Mouse (Mus musculus): ENCODE results near the gene Selp. TPM values are rescaled to one million over a fixed set of nuclear protein-coding genes. Genes with fewer than 3 reads are reported as not detected.

The Selp gene
- polyA plus RNA-seq, 1 experiment from 2014 or later: 0.53 TPM

DNA sequence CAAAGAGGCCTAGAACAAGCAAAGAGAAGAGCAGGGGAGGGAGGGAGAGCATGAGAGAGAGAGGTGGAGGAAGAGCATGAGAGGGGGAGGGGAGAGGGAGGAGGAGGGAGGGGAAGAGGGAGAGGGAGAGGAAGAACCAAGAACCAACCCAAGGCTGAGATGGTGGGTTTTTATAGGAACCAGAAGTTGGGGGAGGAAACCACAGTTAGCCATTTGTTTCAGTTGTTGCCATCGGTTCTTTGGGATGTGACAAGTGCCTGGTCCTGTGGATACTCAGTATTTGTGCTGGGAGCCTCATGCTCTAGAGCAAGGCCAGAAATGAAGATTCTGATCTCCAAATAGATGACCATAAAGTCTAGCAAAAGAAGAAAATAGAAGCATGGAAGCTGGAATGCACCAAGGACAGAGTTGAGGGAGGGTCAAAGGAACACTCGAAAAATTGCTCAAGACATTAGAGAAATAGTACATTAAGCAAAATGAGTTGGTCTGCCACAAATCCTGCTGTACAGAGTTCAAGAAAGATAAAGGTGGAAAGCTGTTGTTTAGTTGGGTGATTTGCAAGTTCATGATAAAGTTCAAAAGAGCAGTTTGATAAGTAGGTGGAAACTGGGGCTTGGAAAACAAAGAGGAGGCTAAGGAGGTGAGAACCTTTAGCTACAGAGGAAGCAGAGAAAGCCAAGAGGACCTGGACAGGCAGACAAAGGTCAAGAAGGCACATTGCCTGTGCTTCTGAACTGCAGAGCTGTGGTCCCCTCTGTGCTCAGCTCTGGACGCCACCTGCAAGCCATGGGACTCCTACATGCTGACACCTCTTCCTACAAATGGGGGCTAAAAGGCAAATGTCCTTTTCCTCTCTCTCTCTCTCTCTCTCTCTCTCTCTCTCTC lies 5.1 kb downstream of the Selp start:
- H3K27me3 ChIP-seq (ENCODE audit: control insufficient read depth, insufficient read depth, low read length): no peaks in the 10 kb centered on the region
- H3K36me3 ChIP-seq (ENCODE audit: control insufficient read depth, insufficient read depth, low read length): no peaks in the 10 kb centered on the region
- H3K27ac ChIP-seq (replicated peaks in 1 of 2; ENCODE audit: control insufficient read depth in 1 of 2, insufficient read depth in 1 of 2, low read depth in 2 of 2, low read length in 2 of 2): no peak overlapping the region
- no peak overlapping the region for H3K9ac ChIP-seq (ENCODE audit: low read length)
- H3K4me1 ChIP-seq (ENCODE audit: control insufficient read depth in 2 of 2, insufficient read depth in 2 of 2, low read length in 2 of 2): no peaks in the 10 kb centered on the region; a peak in 1 of 4 replicates
- H3K4me2 ChIP-seq (ENCODE audit: low read length): no peak overlapping the region
- H3K9me3 ChIP-seq (ENCODE audit: control insufficient read depth, low read length): no peaks in the 10 kb centered on the region
- WGBS: 51% methylated on average over 3 of the region's 3 CpGs
- no peak overlapping the region for H3K4me3 ChIP-seq (ENCODE audit: control insufficient read depth in 1 of 2, insufficient read depth in 1 of 2, low read depth in 1 of 2, low read length in 2 of 2)
- no peak for ATAC-seq (ENCODE audit: insufficient number of reproducible peaks, insufficient read depth, low FRiP score, low read depth)

DNA sequence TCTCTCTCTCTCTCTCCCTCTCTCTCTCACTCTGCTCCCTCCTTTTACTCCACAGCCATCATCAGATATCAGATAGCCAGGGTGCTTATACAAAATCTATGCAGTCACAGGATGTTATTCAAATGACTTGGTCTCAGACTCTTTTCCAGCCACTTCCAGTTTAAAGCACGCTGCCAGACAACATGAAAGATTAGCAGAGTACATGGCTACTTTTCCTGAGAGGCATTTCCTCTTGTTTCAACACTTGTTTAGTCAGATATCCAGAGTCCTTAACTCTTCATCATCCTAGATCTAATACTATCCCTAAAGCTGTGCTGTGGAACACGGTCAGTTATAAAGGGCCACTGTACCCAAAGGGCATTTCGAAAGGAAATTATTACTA lies 5.7 kb downstream of the Selp start:
- no peak for ATAC-seq (ENCODE audit: insufficient number of reproducible peaks, insufficient read depth, low FRiP score, low read depth)
- Histone ChIP-seq H3K4me3 (ENCODE audit: control insufficient read depth in 1 of 2, insufficient read depth in 1 of 2, low read depth in 1 of 2, low read length in 2 of 2) (no peak overlapping the region), H3K4me2 (ENCODE audit: low read length) (no peak overlapping the region), H3K27me3 (ENCODE audit: control insufficient read depth, insufficient read depth, low read length) (no peaks in the 10 kb centered on the region), H3K36me3 (ENCODE audit: control insufficient read depth, insufficient read depth, low read length) (no peaks in the 10 kb centered on the region), H3K9me3 (ENCODE audit: control insufficient read depth, low read length) (no peaks in the 10 kb centered on the region), H3K9ac (ENCODE audit: low read length) (no peak overlapping the region), H3K4me1 (ENCODE audit: control insufficient read depth in 2 of 2, insufficient read depth in 2 of 2, low read length in 2 of 2) (no peaks in the 10 kb centered on the region; a peak in 1 of 4 replicates), H3K27ac (replicated peaks in 1 of 2; ENCODE audit: control insufficient read depth in 1 of 2, insufficient read depth in 1 of 2, low read depth in 2 of 2, low read length in 2 of 2) (no peak overlapping the region)
- 64% methylated on average over 3 of the region's 3 CpGs for WGBS

DNA sequence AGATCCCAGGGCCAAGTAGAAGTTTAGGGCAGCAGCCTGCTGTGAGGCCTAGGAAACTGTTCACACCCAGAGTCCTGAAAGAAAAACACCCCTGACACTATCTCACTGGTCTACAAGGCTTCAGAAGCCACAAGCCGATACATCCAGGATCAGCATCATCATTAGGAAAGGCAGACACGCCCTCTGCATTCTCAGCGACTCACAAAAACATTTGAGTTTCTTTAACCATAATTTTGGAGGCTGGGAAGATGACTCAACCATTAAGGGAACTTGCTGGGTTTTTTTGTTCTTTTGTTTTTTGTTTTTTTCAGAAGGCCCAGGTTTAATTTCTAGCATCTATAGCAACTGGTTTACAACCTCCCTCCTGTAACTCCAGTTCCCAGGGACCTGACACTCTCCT lies 8.8 kb downstream of the Selp start:
- H3K4me3 ChIP-seq (ENCODE audit: control insufficient read depth in 1 of 2, insufficient read depth in 1 of 2, low read depth in 1 of 2, low read length in 2 of 2): no peak overlapping the region
- 49% methylated on average over 3 of the region's 3 CpGs for WGBS
- H3K9ac ChIP-seq (ENCODE audit: low read length): no peak overlapping the region
- H3K36me3 ChIP-seq (ENCODE audit: control insufficient read depth, insufficient read depth, low read length): no peaks in the 10 kb centered on the region
- H3K4me1 ChIP-seq (ENCODE audit: control insufficient read depth in 2 of 2, insufficient read depth in 2 of 2, low read length in 2 of 2): no peaks in the 10 kb centered on the region; a peak in 1 of 4 replicates
- no peaks in the 10 kb centered on the region for H3K9me3 ChIP-seq (ENCODE audit: control insufficient read depth, low read length)
- no peak for ATAC-seq (ENCODE audit: insufficient number of reproducible peaks, insufficient read depth, low FRiP score, low read depth)
- H3K27me3 ChIP-seq (ENCODE audit: control insufficient read depth, insufficient read depth, low read length): no peaks in the 10 kb centered on the region
- H3K27ac ChIP-seq (replicated peaks in 1 of 2; ENCODE audit: control insufficient read depth in 1 of 2, insufficient read depth in 1 of 2, low read depth in 2 of 2, low read length in 2 of 2): no peak overlapping the region
- H3K4me2 ChIP-seq (ENCODE audit: low read length): no peak overlapping the region

DNA sequence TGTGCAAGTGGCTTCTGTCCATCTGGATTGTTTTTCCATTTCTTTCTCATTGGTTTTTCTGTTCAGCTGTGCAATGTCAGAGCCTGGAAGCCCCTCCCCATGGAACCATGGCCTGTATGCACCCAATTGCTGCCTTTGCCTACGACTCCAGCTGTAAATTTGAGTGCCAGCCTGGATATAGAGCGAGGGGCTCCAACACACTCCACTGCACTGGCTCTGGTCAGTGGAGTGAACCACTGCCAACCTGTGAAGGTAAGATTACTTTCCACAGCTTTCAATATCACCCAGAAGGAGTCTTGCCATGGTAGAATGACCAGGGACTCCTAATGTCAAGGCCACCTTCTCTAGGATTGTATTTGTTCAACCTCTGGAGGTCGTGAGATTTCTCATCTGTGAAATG lies 14.9 kb downstream of the Selp start:
- H3K36me3 ChIP-seq (ENCODE audit: control insufficient read depth, insufficient read depth, low read length): no peaks in the 10 kb centered on the region
- no peak overlapping the region for H3K27ac ChIP-seq (replicated peaks in 1 of 2; ENCODE audit: control insufficient read depth in 1 of 2, insufficient read depth in 1 of 2, low read depth in 2 of 2, low read length in 2 of 2)
- no peak overlapping the region for H3K4me2 ChIP-seq (ENCODE audit: low read length)
- H3K4me3 ChIP-seq (ENCODE audit: control insufficient read depth in 1 of 2, insufficient read depth in 1 of 2, low read depth in 1 of 2, low read length in 2 of 2): no peak overlapping the region
- H3K9me3 ChIP-seq (ENCODE audit: control insufficient read depth, low read length): no peaks in the 10 kb centered on the region
- WGBS: 74% methylated on average over 3 of the region's 3 CpGs
- no peaks in the 10 kb centered on the region for H3K27me3 ChIP-seq (ENCODE audit: control insufficient read depth, insufficient read depth, low read length)
- no peak for ATAC-seq (ENCODE audit: insufficient number of reproducible peaks, insufficient read depth, low FRiP score, low read depth)
- no peak overlapping the region for H3K9ac ChIP-seq (ENCODE audit: low read length)
- no peaks in the 10 kb centered on the region for H3K4me1 ChIP-seq (ENCODE audit: control insufficient read depth in 2 of 2, insufficient read depth in 2 of 2, low read length in 2 of 2)

DNA sequence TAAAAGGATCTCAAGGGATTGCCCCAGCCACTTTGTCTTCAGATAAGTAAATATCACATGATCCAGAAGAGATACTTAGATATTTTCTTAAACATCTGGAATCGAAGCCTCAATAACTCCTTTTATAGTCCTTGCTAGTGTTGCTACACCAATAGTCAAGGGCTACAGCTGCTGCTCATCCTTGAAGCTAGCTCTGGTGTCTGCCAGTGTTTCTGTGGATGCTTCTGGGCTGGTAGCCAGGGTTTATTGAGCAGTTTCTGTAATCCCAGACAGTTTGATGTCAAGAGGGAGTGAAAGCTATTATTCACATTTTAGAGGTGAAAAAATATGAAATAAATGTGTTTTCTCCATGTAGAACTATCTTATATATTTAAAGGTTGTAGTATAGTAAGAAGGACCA lies 17.5 kb downstream of the Selp start:
- 61% methylated on average over 1 of the region's 1 CpGs for WGBS
- Histone ChIP-seq H3K9me3 (ENCODE audit: control insufficient read depth, low read length) (no peaks in the 10 kb centered on the region), H3K4me3 (ENCODE audit: control insufficient read depth in 1 of 2, insufficient read depth in 1 of 2, low read depth in 1 of 2, low read length in 2 of 2) (no peak overlapping the region), H3K4me2 (ENCODE audit: low read length) (no peak overlapping the region), H3K36me3 (ENCODE audit: control insufficient read depth, insufficient read depth, low read length) (no peaks in the 10 kb centered on the region), H3K27ac (replicated peaks in 1 of 2; ENCODE audit: control insufficient read depth in 1 of 2, insufficient read depth in 1 of 2, low read depth in 2 of 2, low read length in 2 of 2) (no peak overlapping the region), H3K4me1 (ENCODE audit: control insufficient read depth in 2 of 2, insufficient read depth in 2 of 2, low read length in 2 of 2) (0 out of 4 replicates have a peak, but pooled peaks cover 0 to 3% of the 10 kb centered on the region in 2 experiments), H3K9ac (ENCODE audit: low read length) (no peak overlapping the region), H3K27me3 (ENCODE audit: control insufficient read depth, insufficient read depth, low read length) (no peaks in the 10 kb centered on the region)
- no peak for ATAC-seq (ENCODE audit: insufficient number of reproducible peaks, insufficient read depth, low FRiP score, low read depth)

DNA sequence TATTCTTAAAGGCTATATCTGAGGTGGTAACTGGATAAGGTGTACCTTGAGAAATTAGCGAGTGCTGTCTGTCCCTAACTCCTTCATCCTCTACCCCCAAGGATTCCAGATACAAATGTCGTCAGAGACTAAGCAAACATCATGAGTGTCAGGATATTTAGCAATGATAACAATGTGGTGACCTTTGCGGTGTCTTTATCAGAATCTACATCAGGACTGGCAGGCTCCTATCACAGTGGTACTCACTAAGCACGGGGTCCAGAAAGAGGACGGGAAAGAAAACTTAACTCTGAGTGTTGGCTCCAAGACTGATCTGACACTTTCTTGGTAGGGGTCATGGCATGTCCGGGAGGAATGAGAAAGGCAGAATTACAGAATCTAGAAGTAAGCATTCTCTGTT lies 19.0 kb downstream of the Selp start:
- no peak for ATAC-seq (ENCODE audit: insufficient number of reproducible peaks, insufficient read depth, low FRiP score, low read depth)
- H3K4me3 ChIP-seq (ENCODE audit: control insufficient read depth in 1 of 2, insufficient read depth in 1 of 2, low read depth in 1 of 2, low read length in 2 of 2): no peak overlapping the region
- H3K36me3 ChIP-seq (ENCODE audit: control insufficient read depth, insufficient read depth, low read length): no peaks in the 10 kb centered on the region
- no peaks in the 10 kb centered on the region for H3K27me3 ChIP-seq (ENCODE audit: control insufficient read depth, insufficient read depth, low read length)
- 53% methylated on average over 6 of the region's 6 CpGs for WGBS
- H3K4me1 ChIP-seq (ENCODE audit: control insufficient read depth in 2 of 2, insufficient read depth in 2 of 2, low read length in 2 of 2): 0 out of 4 replicates have a peak, but pooled peaks cover 0 to 3% of the 10 kb centered on the region in 2 experiments
- no peak overlapping the region for H3K4me2 ChIP-seq (ENCODE audit: low read length)
- H3K9me3 ChIP-seq (ENCODE audit: control insufficient read depth, low read length): no peaks in the 10 kb centered on the region
- no peak overlapping the region for H3K27ac ChIP-seq (replicated peaks in 1 of 2; ENCODE audit: control insufficient read depth in 1 of 2, insufficient read depth in 1 of 2, low read depth in 2 of 2, low read length in 2 of 2)
- no peak overlapping the region for H3K9ac ChIP-seq (ENCODE audit: low read length)

DNA sequence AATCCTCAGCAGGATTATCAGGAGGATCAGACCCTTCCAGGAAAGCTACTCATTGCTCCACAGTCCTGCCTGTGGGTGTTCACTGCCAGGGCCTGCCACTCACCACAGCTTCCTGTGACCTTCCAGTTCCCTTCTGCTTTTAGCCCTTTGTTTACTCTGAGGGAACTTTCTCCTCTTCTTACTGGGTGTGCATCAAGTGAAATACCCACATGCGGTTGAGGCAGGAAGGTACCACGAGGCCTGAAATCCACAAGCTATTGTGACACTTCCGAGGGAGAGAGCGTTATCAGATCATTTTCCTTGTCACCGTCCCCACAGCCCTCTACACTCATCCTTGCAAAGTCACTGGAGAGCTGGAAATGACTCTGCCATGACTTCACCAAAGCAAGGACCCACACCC lies 20.3 kb downstream of the Selp start:
- no peak for ATAC-seq (ENCODE audit: insufficient number of reproducible peaks, insufficient read depth, low FRiP score, low read depth)
- Histone ChIP-seq H3K36me3 (ENCODE audit: control insufficient read depth, insufficient read depth, low read length) (no peaks in the 10 kb centered on the region), H3K4me1 (ENCODE audit: control insufficient read depth in 2 of 2, insufficient read depth in 2 of 2, low read length in 2 of 2) (0 out of 4 replicates have a peak, but pooled peaks cover 0 to 3% of the 10 kb centered on the region in 2 experiments), H3K9me3 (ENCODE audit: control insufficient read depth, low read length) (no peaks in the 10 kb centered on the region), H3K9ac (ENCODE audit: low read length) (no peak overlapping the region), H3K4me3 (ENCODE audit: control insufficient read depth in 1 of 2, insufficient read depth in 1 of 2, low read depth in 1 of 2, low read length in 2 of 2) (no peak overlapping the region), H3K27me3 (ENCODE audit: control insufficient read depth, insufficient read depth, low read length) (no peaks in the 10 kb centered on the region), H3K27ac (replicated peaks in 1 of 2; ENCODE audit: control insufficient read depth in 1 of 2, insufficient read depth in 1 of 2, low read depth in 2 of 2, low read length in 2 of 2) (no peak overlapping the region), H3K4me2 (ENCODE audit: low read length) (no peak overlapping the region)
- WGBS: 32% methylated on average over 5 of the region's 5 CpGs
